Mouse (Mus musculus) liver, embryonic 14.5 days (tissue): ENCODE data around the gene Amz1.

Experiments used
- CTCF ChIP-seq: IDR thresholded peaks from 2 replicates; pipeline ENCODE4 v1.5.1; 2016; ENCODE audit warnings: antibody characterized with exemption, low read depth, control low read depth
- EP300 ChIP-seq: IDR thresholded peaks from 2 replicates; pipeline ENCODE4 v1.6.1; 2016; ENCODE audit warnings: antibody characterized with exemption, low read depth

GRCm38 (mm10) chr5:140766566-140766965 is 42.6 kb downstream of the Amz1 start:
- TF ChIP-seq CTCF (no peak), EP300 (no peak)
